11 mouse cellular contexts compared by ENCODE assay signal in the genomic region with DNA sequence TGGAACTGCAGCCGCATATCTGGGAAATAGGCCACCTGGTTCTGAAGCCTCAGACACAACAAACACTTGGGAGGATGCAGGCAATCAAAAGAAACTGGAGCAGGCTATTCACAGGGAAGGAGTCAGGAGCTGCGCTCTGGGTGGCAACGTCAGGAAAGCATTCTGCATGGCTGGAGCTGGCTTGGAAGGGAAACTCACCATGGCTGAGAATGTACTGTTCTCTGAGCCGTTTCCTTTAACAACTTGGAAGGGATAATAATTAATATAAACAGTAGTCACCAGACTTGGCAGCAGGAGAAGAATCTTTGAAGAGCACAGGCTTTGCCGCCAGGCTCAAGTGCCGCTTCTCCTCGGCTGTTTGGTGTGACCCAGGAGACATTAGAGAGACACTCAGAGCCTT.
DNase-seq lines count a peak whose midpoint lies in the region; ATAC-seq and TF ChIP-seq lines count a peak whose summit lies in the region.
"Had no signal": no experiment of that assay in that cellular context is flagged by ENCODE, and none has a peak within 500 bp of the region (broad histone marks: within the 10 kb centered on the region; RNA-seq: fewer than 3 reads in every experiment).

No protein-coding gene starts in this region.

- no peak for ATAC-seq in liver, embryonic 12.5 days
- ATAC-seq in megakaryocyte, adult 5-6 weeks (ENCODE audit: poor library complexity, severe bottlenecking): no peak
- ATAC-seq: midbrain, embryonic 16.5 days had no signal

- 76% methylated on average over 7 of the region's 7 CpGs for WGBS in liver, adult 2 months
- WGBS in liver, embryonic 12.5 days (ENCODE audit: insufficient replicate concordance): 67% methylated on average over 7 of the region's 7 CpGs

- no peaks in the 10 kb centered on the region for H3K9me3 ChIP-seq in liver, embryonic 12.5 days (replicated peaks)
- H3K9me3 ChIP-seq: embryonic facial prominence, embryonic 12.5 days had no signal

- no peak for TF ChIP-seq POLR2A in liver, adult 2 months (IDR thresholded peaks at IDR 0.05; ENCODE audit: extremely low read depth, insufficient read depth, low read length)

- H3K4me3 ChIP-seq in liver, adult 2 months (ENCODE audit: insufficient read depth, low read depth, low read length): no peak overlapping the region
- H3K4me3 ChIP-seq in liver, embryonic 12.5 days: no peak overlapping the region
- H3K4me3 ChIP-seq: embryonic facial prominence, embryonic 12.5 days had no signal

- no peaks in the 10 kb centered on the region for H3K36me3 ChIP-seq in liver, adult 2 months (ENCODE audit: control insufficient read depth, insufficient read depth, low read length)
- no peaks in the 10 kb centered on the region for H3K36me3 ChIP-seq in liver, embryonic 12.5 days
- H3K36me3 ChIP-seq: embryonic facial prominence, embryonic 12.5 days had no signal

- no peak for TF ChIP-seq CTCF in liver, adult 2 months (IDR thresholded peaks at IDR 0.05; ENCODE audit: low read depth, low read length)

- H3K4me1 ChIP-seq in liver, adult 2 months (ENCODE audit: control insufficient read depth, insufficient read depth, low read length): no peaks in the 10 kb centered on the region
- H3K4me1 ChIP-seq in liver, embryonic 12.5 days: no peaks in the 10 kb centered on the region

- DNase-seq in gastrocnemius, postnatal 25 days: peak; percentile 58
- DNase-seq in gastrocnemius, adult 8-10 months (ENCODE audit: low spot score in 2 of 2): no peak
- peak; percentile 43 for DNase-seq in liver, adult 2 months (ENCODE audit: extremely low read depth, low read depth, low spot score)
- peak; percentile 58 for DNase-seq in kidney, postnatal 14 days
- peak; percentile 37 to 67 for DNase-seq in lung, postnatal 4 days
- no peak for DNase-seq in thymus, postnatal 14 days
- DNase-seq: thymus, postnatal 25 days had no signal

- no peak overlapping the region for H3K4me2 ChIP-seq in liver, embryonic 12.5 days
- H3K4me2 ChIP-seq: embryonic facial prominence, embryonic 12.5 days had no signal

- H3K27ac ChIP-seq in liver, adult 2 months (replicated peaks; ENCODE audit: insufficient read depth, low read depth, low read length): no peak overlapping the region
- H3K27ac ChIP-seq in liver, embryonic 12.5 days: no peak overlapping the region
- H3K27ac ChIP-seq: embryonic facial prominence, embryonic 12.5 days had no signal

- H3K9ac ChIP-seq in liver, adult 2 months (ENCODE audit: low read depth, low read length): no peak overlapping the region
- H3K9ac ChIP-seq in liver, embryonic 12.5 days: no peak overlapping the region
- H3K9ac ChIP-seq: embryonic facial prominence, embryonic 12.5 days had no signal

- H3K27me3 ChIP-seq in liver, adult 2 months (ENCODE audit: control insufficient read depth, insufficient read depth, low read length): no peaks in the 10 kb centered on the region
- no peaks in the 10 kb centered on the region for H3K27me3 ChIP-seq in liver, embryonic 12.5 days (replicated peaks)
- H3K27me3 ChIP-seq: embryonic facial prominence, embryonic 12.5 days had no signal

- no peaks in the 10 kb centered on the region for H3K79me2 ChIP-seq in liver, adult 2 months (ENCODE audit: control insufficient read depth, insufficient read depth, low read length)

Comparison
In these comparisons a context has a peak if more than half of its experiments do, and no peak if none do; other contexts are left out.
1. DNase-seq: peak in gastrocnemius, postnatal 25 days (single experiment), liver, adult 2 months (single experiment), kidney, postnatal 14 days (single experiment) and lung, postnatal 4 days (2 of 2); none in gastrocnemius, adult 8-10 months (0 of 2) and thymus, postnatal 14 days (single experiment).